Mouse (Mus musculus) spleen, adult 18-20 months (tissue): ENCODE data around the gene Adam11.

Source experiments
- DNase-seq, 2 experiments: peaks; one replicate each; pipeline ENCODE4 v3.0.0; 2022; ENCODE audit warnings: mixed read lengths in 2 of 2

The Adam11 gene

GRCm38 (mm10) chr11:102754416-102754815 is 6.8 kb upstream of the Adam11 start:
- DNase-seq: no peak

DNA sequence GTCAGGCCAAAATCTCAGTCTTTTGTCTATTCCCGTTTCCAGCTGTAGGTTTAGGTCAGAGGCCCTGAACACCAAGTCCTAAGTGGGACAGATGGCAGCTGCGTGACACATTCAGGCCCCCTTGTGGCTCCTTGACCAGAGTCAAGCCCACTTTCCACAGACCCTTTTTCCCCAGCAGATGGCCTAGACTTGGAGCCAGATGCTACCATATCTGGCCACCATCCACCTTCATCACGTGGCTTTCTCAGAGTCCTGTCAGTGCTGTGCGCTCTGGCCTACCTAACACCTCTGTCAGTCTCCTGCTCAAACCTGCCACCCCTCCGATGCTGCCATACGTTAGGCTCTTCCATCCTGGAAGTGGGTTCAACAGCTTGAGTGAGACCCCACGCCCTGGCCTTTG is 5.8 kb upstream of the Adam11 start:
- DNase-seq: no peak

DNA sequence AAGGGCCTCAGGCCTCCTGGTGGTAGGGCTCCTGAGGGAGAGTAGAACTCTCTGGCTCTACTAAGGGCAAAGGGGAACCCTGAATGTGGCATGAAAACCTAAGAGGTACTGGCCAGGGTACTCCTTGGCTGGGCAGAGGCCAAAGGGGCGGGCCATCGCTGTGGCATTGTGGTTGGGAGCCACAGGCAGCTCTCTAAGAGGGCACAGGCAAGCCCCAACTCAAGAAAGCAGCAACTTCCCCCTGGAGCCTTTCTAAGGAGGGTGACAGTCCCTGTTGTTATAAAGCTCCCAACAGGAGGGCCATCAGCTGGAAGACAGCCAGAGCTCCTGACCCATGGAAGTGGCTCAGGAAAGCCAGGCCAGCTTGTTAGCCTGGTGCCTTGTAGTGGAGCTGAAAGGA is 2.3 kb upstream of the Adam11 start:
- no peak for DNase-seq

GRCm38 (mm10) chr11:102760805-102761308 is 382 bp upstream of the Adam11 start:
- no peak for DNase-seq

DNA sequence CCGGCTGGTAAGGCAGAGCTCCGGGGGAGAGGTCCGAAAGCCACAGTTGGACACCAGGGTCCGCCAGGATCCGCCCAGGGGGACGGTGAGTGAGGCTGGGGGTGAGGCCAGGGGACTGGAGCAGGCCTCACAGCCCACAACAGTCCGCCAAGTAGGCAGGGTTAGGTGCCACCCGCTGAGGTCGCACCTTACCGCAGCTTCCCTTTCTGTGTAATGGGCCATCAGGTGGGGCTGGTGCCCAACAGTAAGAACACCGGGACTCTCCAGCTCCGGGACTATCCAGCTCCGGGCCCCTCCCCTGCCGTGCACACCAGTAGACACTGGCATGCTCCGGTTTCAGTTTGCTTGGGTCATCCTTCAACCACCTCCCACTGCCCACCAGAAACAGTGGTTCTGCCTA is 1.0 kb downstream of the Adam11 start:
- DNase-seq: no peak

DNA sequence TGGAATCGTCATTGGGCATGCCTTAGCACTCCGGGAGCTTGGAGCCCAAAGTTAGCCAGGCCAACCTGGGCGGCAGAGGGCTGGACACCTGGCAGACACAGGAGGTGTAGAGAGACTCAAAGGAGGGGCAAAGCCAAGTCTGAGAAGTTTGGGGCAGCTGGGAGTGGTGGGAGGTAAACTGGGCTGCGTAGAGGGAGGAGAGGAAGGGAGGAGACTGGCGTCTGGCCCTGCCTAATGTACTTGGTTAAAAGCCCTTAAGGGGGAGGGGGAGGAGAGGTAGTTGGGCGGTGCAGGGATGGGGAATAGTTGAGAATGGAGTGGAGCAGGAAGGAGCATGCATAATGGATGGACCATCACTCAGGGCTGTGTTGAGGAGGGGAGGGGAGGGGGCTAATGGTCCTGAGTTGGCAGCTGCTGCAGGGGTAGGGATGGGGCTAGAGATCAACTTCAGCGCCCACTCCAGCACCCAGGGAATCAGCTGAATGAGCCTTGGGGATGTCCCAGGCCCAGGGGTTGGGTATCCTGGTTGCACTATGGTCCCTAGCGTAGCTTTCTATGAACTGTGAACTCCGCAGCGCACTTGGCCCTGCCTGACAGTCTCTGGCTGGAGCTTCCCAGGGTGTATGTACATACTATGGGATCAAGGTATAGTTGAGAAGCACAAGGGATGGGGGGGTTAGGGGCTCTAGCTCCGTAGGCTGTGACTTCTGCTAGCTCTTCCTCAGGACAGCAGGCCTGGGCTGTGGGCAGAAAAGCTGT is 1.9 kb downstream of the Adam11 start:
- DNase-seq: no peak

DNA sequence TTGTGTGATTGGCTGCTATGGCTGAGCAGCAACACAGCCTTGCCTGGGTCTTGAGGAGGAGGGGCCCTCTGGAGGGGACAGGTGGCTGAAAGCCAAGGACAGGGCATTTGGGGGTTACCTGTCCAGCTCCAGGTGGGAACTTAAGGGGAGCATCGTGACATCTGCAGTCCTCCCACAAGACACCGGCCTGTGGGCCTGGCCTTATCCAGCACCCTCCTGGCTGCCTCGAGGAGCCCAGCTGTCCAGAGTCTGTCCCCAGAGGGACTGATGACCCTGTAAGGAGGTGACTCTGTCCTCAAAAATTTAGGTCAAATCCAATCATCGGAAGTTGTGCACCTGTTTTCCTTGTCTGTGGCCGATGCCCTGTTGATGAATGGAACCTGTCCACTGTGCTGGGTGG is 4.2 kb downstream of the Adam11 start:
- no peak for DNase-seq

DNA sequence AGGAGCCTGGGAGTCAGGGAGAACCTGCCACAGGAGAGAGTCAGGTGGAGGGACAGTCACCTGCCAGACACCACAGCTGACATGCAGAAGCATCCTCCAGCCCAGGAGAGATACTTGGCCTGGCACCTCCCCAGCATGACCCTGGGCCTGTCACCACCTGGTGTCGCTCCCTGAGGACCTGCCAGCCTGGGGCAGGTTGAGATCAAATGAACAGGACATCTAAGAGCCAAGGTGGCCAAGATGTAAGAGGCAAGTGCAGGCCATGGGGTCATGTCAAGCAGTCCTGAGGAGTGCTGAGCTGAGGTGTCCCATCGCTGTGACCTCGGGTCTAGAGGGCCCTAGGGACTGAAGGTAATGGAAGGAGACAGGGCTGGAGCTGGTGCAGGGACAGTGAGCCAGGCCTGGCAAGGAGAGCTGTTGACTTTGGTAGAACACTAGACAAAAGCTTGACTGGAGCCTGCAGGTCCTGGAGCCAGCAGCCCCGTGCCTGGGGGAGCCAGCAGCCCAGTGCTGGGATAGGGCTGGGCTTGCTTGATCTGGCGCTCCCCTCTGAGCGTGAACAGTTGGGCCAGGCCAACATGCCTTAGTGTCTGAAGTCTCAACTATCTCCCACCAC is 5.9 kb downstream of the Adam11 start:
- DNase-seq: no peak

DNA sequence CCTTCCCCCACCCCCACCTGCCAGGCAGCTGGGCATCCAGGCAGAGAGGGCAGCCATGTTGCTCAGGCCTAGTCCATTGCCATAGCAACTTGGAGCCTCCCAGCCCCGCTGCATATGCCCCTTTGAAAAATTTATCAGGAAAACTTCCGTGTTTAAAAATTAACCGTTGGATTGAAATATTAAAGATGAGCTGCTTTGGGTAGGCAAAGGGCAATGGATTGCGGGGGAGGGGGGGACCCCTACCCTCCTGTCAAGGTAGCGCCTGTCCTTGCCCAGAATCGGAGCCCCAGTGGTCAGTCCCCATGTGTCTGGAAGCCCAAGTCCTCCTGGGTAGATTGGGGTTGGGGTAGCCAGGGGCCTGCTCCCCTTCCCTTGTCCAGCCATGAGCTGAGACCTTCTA is 7.9 kb downstream of the Adam11 start:
- no peak for DNase-seq

GRCm38 (mm10) chr11:102769993-102770661 is 8.9 kb downstream of the Adam11 start:
- no peak for DNase-seq

DNA sequence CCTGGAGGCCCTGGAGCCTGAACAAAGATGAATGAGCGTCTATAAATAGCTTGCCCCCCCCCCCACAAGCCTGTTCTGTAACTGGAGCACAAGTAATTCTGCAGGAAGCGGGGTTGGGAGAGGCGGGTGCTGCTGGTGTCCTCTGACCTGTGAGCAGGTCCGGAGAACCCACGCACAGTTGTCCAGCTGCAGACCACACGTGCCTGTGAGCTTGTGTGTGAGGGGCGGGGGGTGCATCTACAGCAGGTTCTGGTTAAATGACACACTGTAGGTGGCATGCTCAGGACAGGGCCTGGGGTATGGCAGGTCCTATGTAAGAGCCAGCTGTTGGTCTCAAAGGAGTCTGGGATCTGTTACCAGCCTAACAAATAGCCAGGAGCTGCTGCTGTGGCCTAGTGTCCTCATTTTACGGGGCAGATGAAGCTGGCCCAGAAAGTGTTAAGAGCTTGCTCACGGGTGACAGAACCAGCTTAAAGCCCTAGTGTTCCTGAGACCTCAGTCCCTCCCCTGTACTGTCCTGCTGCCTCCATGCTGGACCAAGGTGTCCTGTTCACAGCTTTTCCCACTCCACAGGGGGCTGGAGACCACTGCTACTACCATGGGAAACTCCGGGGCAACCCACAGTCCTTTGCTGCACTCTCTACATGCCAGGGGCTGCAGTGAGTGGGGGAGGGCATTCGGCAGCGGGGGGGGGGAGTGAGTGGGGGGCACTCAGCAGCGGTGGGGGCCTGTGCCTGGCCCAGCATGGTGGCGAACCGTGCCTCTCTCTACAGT is 9.6 kb downstream of the Adam11 start:
- no peak for DNase-seq

GRCm38 (mm10) chr11:102771916-102772714 is 10.9 kb downstream of the Adam11 start:
- no peak for DNase-seq

DNA sequence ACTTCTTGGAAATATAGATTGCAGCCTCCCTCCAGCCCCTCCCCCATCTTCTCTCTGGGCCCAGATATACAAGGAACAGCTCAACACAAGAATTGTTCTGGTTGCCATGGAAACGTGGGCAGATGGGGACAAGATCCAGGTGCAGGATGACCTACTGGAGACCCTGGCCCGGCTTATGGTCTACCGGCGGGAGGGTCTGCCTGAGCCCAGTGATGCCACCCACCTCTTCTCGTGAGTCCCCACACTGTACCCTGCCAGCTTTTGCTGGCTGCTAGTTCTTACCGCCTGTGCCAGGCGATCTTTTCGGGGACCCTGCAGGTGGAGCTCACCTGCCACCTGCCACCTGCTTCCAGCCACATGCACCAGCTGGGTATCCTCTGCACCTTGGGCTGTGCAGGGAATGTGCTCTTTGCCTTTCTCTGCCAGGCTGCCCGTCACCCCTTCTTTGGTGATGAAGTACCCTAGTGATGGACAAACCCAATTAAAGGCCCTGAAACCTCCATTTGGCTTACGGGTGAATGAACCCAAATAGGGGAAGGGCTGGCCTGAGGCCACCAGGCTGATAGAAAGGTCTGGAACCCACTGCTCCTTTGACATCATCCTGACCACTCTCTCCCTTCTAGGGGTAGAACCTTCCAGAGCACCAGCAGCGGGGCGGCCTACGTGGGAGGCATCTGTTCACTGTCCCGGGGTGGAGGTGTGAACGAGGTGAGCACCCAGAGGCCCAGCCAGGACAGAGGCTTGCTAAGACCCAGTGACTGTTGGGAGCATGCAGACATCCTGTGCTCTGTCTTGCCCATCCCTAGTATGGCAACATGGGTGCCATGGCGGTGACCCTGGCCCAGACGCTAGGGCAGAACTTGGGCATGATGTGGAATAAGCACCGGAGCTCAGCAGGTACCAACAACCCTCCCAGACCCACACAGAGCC is 11.8 kb downstream of the Adam11 start:
- no peak for DNase-seq

DNA sequence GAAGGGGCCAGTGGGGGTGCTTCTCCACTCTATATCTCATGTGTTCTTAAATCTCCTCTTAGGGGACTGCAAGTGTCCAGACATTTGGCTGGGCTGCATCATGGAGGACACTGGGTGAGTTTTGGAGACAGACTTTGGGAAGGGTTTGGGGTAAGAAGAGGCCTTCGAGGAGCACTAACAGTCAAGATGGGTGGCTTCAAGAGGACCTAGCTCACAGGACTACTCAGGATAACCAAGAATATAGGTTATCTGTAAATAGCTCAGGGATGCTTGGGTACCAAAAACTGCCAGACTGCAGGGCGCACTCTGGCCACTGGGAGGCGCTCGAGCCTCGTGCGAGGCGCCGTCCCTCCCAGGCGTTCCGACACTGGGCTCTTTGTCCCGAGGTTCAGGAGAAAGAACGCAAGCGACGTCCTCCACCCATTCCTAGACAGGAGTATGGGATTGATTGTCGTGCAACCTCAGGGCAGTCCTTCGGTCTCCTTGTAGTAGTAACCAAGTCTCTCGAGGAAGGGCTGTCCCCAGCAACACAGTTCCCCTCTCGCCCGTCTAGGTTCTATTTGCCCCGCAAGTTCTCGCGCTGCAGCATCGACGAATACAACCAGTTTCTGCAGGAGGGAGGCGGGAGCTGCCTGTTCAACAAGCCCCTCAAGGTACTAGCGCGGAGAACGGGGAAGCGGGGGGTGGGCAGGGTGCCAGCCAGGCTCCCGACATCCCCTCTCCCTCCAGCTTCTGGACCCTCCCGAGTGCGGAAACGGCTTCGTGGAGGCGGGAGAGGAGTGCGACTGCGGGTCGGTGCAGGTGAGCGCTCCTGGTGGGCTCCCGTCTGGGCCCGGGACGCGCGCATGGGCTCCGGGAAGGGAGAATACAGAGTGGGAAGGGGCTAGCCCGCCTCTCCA is 12.7 kb downstream of the Adam11 start:
- DNase-seq: peak in 1 of 2 experiments; percentile 74

DNA sequence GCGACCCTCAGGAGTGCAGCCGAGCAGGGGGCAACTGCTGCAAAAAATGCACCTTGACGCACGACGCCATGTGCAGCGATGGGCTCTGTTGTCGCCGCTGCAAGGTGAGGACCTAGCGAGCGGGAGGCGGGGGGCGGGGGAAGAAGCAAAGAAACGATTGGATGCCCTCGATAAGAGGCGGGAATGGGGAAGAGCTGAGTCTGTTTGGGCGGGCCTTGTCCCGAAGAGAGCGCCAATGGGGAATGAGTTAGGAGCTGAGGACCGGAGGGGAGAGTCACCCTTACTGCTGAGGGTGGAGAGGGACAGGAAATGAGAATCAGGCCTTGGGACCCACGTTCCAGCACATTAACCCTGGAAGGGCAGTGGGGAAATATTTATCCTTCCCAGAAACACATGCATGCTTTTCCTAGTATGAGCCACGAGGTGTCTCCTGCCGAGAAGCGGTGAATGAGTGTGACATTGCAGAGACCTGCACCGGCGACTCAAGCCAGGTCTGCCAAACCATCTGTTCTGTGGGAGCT is 13.4 kb downstream of the Adam11 start:
- peak in 1 of 2 experiments; percentile 17 for DNase-seq

GRCm38 (mm10) chr11:102777598-102777997 is 16.4 kb downstream of the Adam11 start:
- peak in 1 of 2 experiments; percentile 25 for DNase-seq

DNA sequence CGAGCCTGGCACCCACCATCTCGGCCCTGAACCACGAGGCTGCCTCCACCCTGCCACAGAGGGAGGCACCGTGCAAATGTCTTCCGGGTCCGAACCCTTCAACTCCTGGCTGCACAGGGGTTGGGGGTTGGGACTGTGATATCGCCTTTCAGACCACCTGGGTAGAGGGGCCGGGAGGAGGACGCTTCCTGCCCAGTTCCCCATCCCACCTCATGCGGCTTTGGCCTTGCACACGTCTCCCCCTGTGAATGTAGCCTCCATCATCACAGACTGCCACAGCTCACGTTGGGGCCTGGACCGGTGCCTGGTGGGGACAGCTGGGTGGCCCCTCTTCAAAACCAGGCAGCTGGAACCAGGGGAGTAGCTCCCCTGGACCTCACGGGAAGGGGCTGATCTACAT is 16.9 kb downstream of the Adam11 start:
- DNase-seq: no peak

DNA sequence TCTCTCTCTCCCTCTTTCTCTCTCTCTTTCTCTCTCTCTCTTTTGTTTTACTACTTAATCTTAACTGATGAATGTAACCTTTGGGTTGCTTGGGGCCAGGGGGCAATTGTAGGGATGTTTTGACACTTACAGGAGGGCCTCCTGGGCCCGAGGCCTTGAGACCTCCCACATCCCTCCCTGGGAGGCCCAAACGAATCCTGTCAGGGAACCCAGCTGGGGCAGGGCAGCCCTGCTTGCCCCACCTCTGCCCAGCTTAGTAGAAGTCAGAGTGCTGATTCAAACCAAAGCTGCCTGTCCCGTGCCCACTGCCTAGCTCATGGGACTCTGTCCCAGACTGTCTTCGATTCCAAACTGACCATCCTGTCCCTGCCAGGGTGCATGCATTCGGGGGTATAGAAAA is 17.4 kb downstream of the Adam11 start:
- DNase-seq: no peak

GRCm38 (mm10) chr11:102779081-102779638 is 17.9 kb downstream of the Adam11 start:
- DNase-seq: no peak
